Comparison of ENCODE assay signal across 24 mouse cellular contexts in the genomic region with DNA sequence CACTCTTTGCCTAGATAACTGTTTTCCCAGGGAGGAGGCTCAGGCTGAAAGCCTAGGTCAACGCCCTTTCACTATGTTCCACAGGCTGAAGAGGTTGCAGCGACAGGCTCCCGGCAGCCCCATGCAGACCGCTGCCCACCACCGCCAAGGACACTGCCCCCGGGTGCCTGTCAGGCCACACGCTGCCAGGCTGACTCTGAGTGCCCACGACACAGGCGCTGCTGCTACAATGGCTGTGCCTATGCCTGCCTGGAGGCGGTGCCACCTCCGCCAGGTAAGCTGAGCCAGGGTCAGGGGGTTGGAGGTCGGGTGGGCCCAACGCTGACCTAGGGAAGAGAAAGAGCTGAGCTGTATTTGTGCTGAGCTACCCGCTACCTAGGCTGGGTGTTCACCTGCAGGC. TPM values are rescaled to one million over a fixed set of nuclear protein-coding genes. Genes with fewer than 3 reads are reported as not detected.
DNase-seq lines count a peak whose midpoint lies in the region; ATAC-seq and TF ChIP-seq lines count a peak whose summit lies in the region.
"Had no signal": no experiment of that assay in that cellular context is flagged by ENCODE, and none has a peak within 500 bp of the region (broad histone marks: within the 10 kb centered on the region; RNA-seq: fewer than 3 reads in every experiment).

No protein-coding gene starts in this region.

- no peak overlapping the region for H3K4me2 ChIP-seq in intestine, postnatal 0 days (replicated peaks; ENCODE audit: low read depth)
- no peak overlapping the region for H3K4me2 ChIP-seq in intestine, embryonic 15.5 days (replicated peaks)

- H3K36me3 ChIP-seq in intestine, postnatal 0 days (ENCODE audit: control insufficient read depth, insufficient read depth): no peaks in the 10 kb centered on the region; the same call in 1 of the 2 replicates
- no peaks in the 10 kb centered on the region for H3K36me3 ChIP-seq in intestine, embryonic 15.5 days
- H3K36me3 ChIP-seq in E14TG2a.4 (ENCODE audit: insufficient read depth, low read length): no peaks in the 10 kb centered on the region
- H3K36me3 ChIP-seq: forebrain, embryonic 10.5 days had no signal

- no peaks in the 10 kb centered on the region for H3K4me1 ChIP-seq in intestine, postnatal 0 days (replicated peaks; ENCODE audit: control insufficient read depth, insufficient read depth, low read length)
- peaks cover 4% of the 10 kb centered on the region; the same call in 1 of the 2 replicates for H3K4me1 ChIP-seq in intestine, embryonic 15.5 days (replicated peaks)
- H3K4me1 ChIP-seq in E14TG2a.4 (replicated peaks; ENCODE audit: low read depth, low read length): peaks cover 19% of the 10 kb centered on the region

- H3K4me3 ChIP-seq in intestine, postnatal 0 days (ENCODE audit: low read depth, low read length): no peak overlapping the region
- H3K4me3 ChIP-seq in intestine, embryonic 15.5 days (replicated peaks): no peak overlapping the region
- H3K4me3 ChIP-seq in E14TG2a.4 (replicated peaks; ENCODE audit: low read length): peak overlapping the region; percentile 69

- WGBS in intestine, postnatal 0 days: 74% methylated on average over 14 of the region's 14 CpGs
- 71% methylated on average over 14 of the region's 14 CpGs for WGBS in intestine, embryonic 15.5 days

- no peak for TF ChIP-seq CTCF in intestine, postnatal 0 days (IDR thresholded peaks at IDR 0.05; ENCODE audit: low read depth)
- TF ChIP-seq CTCF in E14TG2a.4 (conservative IDR thresholded peaks at IDR 0.05; ENCODE audit: low read length): no peak

- intact Hi-C loops in heart, postnatal 36 days (cut with DNase I): loop anchor here (5.0 kb wide), 3 partner anchors 122 to 267 kb away; partner anchors contain the start of genes Mbtps1 and Necab2

- H3K9me3 ChIP-seq in intestine, postnatal 0 days (ENCODE audit: control insufficient read depth): no peaks in the 10 kb centered on the region
- H3K9me3 ChIP-seq in intestine, embryonic 15.5 days: no peaks in the 10 kb centered on the region
- H3K9me3 ChIP-seq in E14TG2a.4 (ENCODE audit: low read length): no peaks in the 10 kb centered on the region
- H3K9me3 ChIP-seq: forebrain, embryonic 13.5 days had no signal

- 0 out of 2 replicates have a peak, but pooled peaks have one; percentile 9 for ATAC-seq in intestine, postnatal 0 days
- no peak for ATAC-seq in intestine, embryonic 15.5 days
- ATAC-seq: activated CD4-positive, CD25-positive, alpha-beta regulatory T cell, adult 4 months; forebrain, embryonic 16.5 days; inflammation-experienced regulatory T-cells, adult 6 months had no signal

- DNase-seq in adrenal gland, adult (ENCODE audit: inconsistent age in 2 of 2, low spot score in 1 of 2): peak; percentile 46 to 62
- no peak for DNase-seq in adrenal gland, adult 8-10 months
- peak; percentile 91 for DNase-seq in heart, adult 11 months
- DNase-seq in heart, postnatal 36 days: no peak
- no peak for DNase-seq in urinary bladder, postnatal 36 days (ENCODE audit: low spot score in 2 of 2)
- DNase-seq: cerebellum, adult 11-12 months; cerebellum, adult 9-10 months; gastrocnemius, postnatal 36 days had no signal

- no peaks in the 10 kb centered on the region for H3K27me3 ChIP-seq in intestine, postnatal 0 days (replicated peaks; ENCODE audit: control insufficient read depth, insufficient read depth, low read length)
- no peaks in the 10 kb centered on the region for H3K27me3 ChIP-seq in intestine, embryonic 15.5 days (replicated peaks)
- H3K27me3 ChIP-seq in E14TG2a.4 (ENCODE audit: insufficient read depth, low read length): peaks cover 10% of the 10 kb centered on the region

- H3K27ac ChIP-seq in intestine, postnatal 0 days (ENCODE audit: low read depth, low read length): no peak overlapping the region
- no peak overlapping the region for H3K27ac ChIP-seq in intestine, embryonic 15.5 days
- H3K27ac ChIP-seq: forebrain, embryonic 10.5 days; forebrain, embryonic 13.5 days; hindbrain, embryonic 14.5 days; hindbrain, postnatal 0 days had no signal

- no peak overlapping the region for H3K9ac ChIP-seq in intestine, postnatal 0 days (ENCODE audit: low read depth, low read length)
- no peak overlapping the region for H3K9ac ChIP-seq in intestine, embryonic 15.5 days
- H3K9ac ChIP-seq: forebrain, embryonic 13.5 days; hindbrain, embryonic 14.5 days had no signal

RNA-seq across cellular contexts. Expression of gene Wfdc1, which starts 13.0 kb away (rescaled TPM):
- 10 to 100 TPM in 3 of 4 experiments, 1 to 10 TPM in 1; 9.0 to 14.0 (median 12.8) TPM for total RNA-seq in adrenal gland, adult 8-10 months (2022)
- total RNA-seq in heart, postnatal 36 days (2021): 10 to 100 TPM; 33.5 to 40.7 TPM
- polyA plus RNA-seq in intestine, postnatal 0 days (2015; fragmentation: Nextera tagmentation; extraction: Ambion mirVana): 15.5 and 15.6 TPM in 2 replicates
- 4.5 and 4.6 TPM in 2 replicates for polyA plus RNA-seq in intestine, embryonic 15.5 days (2015; fragmentation: Nextera tagmentation; extraction: Ambion mirVana)
- total RNA-seq: granulocyte monocyte progenitor cell, adult 5-6 weeks had no signal
- polyA plus RNA-seq: activated CD4-positive, CD25-positive, alpha-beta regulatory T cell, adult 4 months; inflammation-experienced regulatory T-cells, adult 6 months had no signal

RNA-seq across cellular contexts. Expression of gene Atp2c2, which starts 20.6 kb away (rescaled TPM):
- under 1 TPM in 3 of 4 experiments, not detected in 1; 0.35 to 0.38 (median 0.38) TPM for total RNA-seq in adrenal gland, adult 8-10 months (2022)
- not detected for total RNA-seq in heart, postnatal 36 days (2021)
- 2.3 and 2.4 TPM in 2 replicates for polyA plus RNA-seq in intestine, postnatal 0 days (2015; fragmentation: Nextera tagmentation; extraction: Ambion mirVana)
- 4.4 and 5.8 TPM in 2 replicates for polyA plus RNA-seq in intestine, embryonic 15.5 days (2015; fragmentation: Nextera tagmentation; extraction: Ambion mirVana)
- total RNA-seq: gastrocnemius, postnatal 10 days; granulocyte monocyte progenitor cell, adult 5-6 weeks; heart, postnatal 25 days had no signal
- polyA plus RNA-seq: activated CD4-positive, CD25-positive, alpha-beta regulatory T cell, adult 4 months; forebrain, embryonic 13.5 days; inflammation-experienced regulatory T-cells, adult 6 months had no signal

RNA-seq across cellular contexts. Expression of gene Kcng4, which starts 43.7 kb away (rescaled TPM):
- total RNA-seq in adrenal gland, adult 8-10 months (2022): 1 to 10 TPM in 2 of 4 experiments, under 1 TPM in 2; 0.58 to 1.5 (median 1.2) TPM
- under 1 TPM; 0.11 to 0.22 TPM for total RNA-seq in heart, postnatal 36 days (2021)
- polyA plus RNA-seq in intestine, postnatal 0 days (2015; fragmentation: Nextera tagmentation; extraction: Ambion mirVana): 0.34 and 0.51 TPM in 2 replicates
- 0.04 and 0.13 TPM in 2 replicates for polyA plus RNA-seq in intestine, embryonic 15.5 days (2015; fragmentation: Nextera tagmentation; extraction: Ambion mirVana)
- total RNA-seq: granulocyte monocyte progenitor cell, adult 5-6 weeks had no signal
- polyA plus RNA-seq: activated CD4-positive, CD25-positive, alpha-beta regulatory T cell, adult 4 months; embryonic facial prominence, embryonic 11.5 days; forebrain, embryonic 16.5 days; heart, embryonic 14.5 days; hindbrain, embryonic 11.5 days; inflammation-experienced regulatory T-cells, adult 6 months had no signal

Comparison
In these comparisons a context has a peak if more than half of its experiments do, and no peak if none do; other contexts are left out.
1. DNase-seq: peak in adrenal gland, adult (2 of 2) and heart, adult 11 months (single experiment); none in adrenal gland, adult 8-10 months (single experiment), heart, postnatal 36 days (0 of 2) and urinary bladder, postnatal 36 days (0 of 2).